Mouse (Mus musculus) left cerebral cortex, adult 8-10 months (tissue): ENCODE measurements at regions not wholly inside any gene's neighbourhood (a gene's known extent, or its start where the extent isn't known, plus 50 kb on each side); places are given as distances from the start of the nearest gene placed in this dataset.

Experiments
- DNase-seq, 2 experiments: peaks; one replicate each; pipeline ENCODE4 v3.0.0; 2022; ENCODE audit warnings: low spot score in 2 of 2

DNA sequence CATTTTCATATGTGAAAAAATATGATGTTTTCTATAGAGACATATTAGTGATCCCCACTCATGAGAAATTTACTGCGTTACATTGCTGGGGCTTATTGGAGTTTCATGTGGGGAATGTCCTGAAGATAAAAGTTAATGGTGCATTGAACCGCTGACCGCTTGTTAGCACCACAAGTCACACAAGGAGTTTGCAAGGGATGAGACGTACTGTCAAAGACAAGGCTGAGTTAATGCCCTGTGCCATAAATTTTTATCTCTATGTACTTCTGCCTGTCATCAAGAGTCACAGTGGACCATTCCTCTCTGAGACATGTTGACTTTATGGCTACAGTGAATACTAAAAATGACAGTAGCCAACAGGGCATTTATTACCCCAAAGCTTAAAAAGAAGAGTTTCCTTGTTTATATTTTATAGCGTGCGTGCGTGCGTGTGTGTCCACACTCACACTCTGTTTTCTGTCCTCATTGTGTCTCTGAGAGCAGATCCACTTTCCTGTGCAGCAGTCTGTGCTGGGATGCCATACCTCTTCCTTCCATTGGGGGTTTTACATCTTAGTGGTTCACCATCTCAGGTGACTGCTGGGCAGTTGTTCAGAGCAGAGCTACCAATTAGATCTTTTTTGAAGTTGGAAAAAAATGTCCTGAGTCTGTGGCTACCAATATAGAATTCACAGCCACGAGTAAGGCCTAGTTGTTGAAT lies 451.4 kb downstream of the 1700129C05Rik start:
- no peak for DNase-seq

- DNase-seq, result no peak
Measured at GRCm38 (mm10) chr14:58687814-58688213, 454.9 kb downstream of the 1700129C05Rik start.

DNA sequence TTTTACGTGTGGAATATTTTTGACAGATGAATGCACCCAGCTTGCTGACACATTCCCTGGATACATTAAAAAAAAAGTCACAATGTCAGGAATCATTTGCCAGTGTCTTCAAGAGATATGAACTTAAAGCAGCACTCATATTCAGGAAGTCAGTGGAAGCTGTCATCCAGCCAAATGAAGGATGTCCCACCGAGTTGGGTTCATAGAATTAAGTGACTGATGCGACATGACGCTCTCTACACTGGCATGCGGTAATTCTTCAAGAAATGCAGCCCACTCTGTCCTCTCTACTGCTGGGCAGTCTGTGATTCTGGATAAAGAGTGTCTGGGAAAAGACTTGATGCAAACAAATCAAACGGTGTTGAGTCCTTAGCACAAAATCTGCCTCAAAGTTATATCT lies 463.9 kb downstream of the 1700129C05Rik start:
- no peak for DNase-seq

DNA sequence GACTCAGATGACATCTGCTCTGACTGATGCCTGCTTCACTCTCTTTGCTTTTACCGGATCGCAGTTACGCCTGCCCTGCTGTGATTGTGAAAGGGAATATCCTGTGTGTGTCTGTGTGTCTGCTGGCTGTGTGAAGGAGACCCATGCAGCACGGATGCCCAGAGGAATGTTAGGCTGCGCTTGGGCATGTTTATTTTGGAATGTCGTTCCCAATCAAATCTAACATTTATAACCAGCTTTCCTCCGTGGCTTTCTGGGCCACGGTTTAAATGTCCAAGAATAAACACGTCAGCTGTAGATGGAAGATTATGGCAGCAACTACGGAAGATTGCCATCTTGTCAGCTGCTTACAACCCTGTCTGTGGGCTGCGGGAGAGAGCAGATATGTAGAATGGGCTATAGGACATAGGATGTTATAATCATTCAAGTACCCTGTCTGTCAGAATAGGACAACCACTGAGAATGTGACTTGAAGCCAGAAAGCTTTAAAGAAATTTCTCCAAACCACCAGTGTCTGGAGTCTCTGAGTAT lies 464.5 kb downstream of the 1700129C05Rik start:
- DNase-seq, result no peak

GRCm38 (mm10) chr14:58675146-58675545 lies 467.5 kb downstream of the 1700129C05Rik start:
- no peak for DNase-seq

GRCm38 (mm10) chr14:58663946-58664345 lies 478.7 kb downstream of the 1700129C05Rik start:
- DNase-seq, result no peak

- no peak for DNase-seq
Measured at GRCm38 (mm10) chr14:58662601-58663000, 480.1 kb downstream of the 1700129C05Rik start.

GRCm38 (mm10) chr14:58661416-58661815 lies 481.3 kb downstream of the 1700129C05Rik start:
- DNase-seq, result no peak

DNA sequence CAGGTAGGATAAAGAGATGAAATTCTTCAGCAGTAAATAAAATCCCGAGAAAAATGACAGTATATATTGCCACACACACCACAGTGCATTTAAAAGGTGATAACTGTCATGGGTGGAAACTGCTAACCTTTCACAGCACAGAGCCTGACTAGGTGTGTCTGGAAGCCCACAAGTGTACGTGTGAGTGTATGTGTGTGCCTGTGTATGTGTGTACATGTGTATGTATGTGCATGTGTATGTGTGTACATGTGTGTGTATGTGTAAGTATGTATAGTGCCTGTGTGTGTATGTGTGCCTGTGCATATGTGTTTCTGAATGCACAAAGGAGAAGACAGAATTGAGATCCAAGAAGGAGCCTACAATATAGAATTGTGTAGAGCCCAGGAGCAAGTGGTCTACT lies 485.4 kb downstream of the 1700129C05Rik start:
- DNase-seq, result no peak

DNA sequence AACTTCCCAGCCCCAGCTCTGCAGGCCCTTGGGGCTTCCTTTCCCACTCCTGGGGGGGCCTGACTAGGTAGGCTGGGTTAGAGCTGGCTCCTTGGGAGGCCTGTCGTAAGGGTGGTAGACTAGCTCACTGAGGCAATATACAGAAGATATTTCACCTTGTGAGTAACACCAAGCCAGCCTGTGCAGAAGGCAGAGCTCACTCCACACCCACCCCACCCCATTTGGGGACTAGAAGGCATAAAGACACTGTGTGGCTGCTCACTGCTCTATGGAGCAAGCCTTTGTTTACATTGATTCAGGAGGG lies 485.8 kb downstream of the 1700129C05Rik start:
- DNase-seq, result no peak

DNA sequence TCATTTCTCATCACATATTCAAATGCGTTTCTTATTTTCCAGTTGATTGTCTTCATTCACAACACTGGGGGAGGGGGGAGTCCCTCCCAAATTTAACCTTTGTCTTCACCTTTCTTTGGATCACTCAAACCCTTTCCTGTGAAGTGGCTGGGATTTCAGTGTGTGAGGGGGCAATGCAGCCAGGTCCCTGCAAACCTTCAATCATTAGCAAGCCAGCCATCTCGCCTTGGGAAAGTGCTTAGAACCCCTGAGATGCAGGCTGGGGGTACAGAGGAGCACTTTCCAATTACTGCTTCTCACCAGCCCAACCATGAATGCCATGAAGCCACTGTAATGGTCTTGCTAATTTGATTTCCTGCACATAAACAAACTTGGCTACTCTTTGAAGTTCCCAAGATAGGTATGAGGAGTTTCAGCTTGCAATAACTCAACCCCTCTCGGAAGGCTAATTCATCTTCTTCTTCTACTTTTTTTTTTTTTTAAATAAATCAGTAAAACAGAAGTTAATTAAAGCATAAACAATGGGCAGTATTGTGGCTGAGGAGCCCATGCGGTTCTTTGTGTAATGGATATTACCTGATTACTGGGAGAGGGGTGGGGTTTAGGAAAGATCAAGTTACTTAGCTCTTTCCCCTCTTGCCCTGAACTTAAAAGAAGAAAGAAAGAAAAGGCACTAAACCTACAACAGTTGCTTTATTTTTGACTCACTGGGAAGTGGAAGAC lies 486.3 kb downstream of the 1700129C05Rik start:
- no peak for DNase-seq

DNA sequence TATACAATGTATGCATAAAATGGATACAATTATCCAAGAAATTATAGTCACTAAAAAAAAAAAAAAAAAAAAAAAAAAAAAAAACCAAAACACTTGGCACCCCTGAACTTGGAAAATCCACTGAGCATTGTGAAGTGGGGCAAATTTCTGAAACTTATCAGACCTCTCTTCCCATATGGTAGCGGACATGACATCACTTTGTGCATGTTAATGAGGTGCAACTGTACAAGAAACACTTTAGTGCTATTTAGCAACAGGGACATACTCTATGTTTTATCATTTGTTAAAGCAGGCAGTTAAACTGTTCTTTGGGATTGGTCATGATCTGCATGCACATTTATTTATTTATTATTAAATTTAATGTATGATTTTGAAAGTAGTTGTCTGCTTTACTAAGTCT lies 489.7 kb downstream of the 1700129C05Rik start:
- no peak for DNase-seq

- no peak for DNase-seq
Measured at GRCm38 (mm10) chr14:58652004-58652403, 490.7 kb downstream of the 1700129C05Rik start.

- DNase-seq, result no peak
Measured at GRCm38 (mm10) chr14:58651210-58651609, 491.5 kb downstream of the 1700129C05Rik start.

DNA sequence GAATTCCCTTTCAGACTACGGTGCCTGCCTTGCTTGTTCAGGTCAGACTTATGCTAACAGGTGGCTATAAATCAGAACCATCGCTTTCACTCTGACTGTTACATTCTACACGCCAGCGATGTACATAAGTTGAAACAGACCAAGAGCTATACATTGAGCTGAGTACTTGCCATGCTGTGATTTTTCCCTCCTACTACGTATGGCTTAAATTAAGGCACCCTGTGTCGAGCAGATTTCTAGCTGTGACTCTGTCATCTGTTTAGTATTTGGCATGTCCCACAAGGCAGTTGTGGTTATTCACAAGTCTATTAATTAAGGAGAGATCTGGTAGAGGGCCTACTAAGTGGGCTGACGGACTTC lies 504.4 kb downstream of the 1700129C05Rik start:
- DNase-seq, result no peak

DNA sequence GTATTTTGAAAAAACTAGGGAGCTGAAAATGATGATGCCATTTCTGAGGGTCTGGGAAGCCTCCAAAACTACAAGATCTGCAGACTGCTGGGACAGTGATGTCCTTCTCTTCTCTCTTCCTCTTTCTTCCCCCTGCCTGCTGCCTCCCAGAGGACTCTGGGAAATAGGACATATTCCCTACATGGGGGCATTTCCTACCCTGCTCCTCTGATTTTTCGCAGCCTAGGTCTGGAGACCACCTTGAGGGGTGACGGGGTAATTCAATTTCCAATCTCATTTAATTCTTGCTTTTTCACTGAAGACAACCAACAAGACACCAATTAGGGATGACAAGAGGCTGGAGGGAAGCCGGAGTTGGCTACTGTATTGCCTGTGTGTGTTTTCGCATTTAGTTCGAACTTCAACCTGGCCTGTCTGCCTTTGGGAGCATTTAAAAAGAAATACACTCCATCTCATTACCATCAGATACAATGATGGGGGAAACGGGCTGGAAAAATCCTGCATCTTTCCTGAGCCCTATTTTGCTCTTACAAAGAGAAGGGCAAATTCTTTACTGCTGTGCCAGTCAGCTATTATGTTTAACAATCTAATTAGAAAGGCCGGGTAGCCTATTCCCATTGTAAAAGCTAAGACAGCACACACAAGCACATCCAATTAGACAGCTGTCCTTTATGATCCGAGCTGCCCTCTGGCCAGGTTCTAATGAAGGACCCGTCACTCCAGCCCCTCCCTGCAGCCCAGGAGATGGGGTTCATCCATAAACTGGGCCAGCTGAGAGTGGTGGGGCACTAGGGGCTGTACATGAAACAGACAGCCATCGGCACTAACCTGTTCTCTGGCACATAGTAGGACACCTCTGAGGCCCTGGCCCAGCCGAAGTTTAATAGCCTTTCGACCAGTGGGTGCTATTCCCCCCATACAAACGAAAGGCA lies 505.0 kb downstream of the 1700129C05Rik start:
- DNase-seq, result no peak

DNA sequence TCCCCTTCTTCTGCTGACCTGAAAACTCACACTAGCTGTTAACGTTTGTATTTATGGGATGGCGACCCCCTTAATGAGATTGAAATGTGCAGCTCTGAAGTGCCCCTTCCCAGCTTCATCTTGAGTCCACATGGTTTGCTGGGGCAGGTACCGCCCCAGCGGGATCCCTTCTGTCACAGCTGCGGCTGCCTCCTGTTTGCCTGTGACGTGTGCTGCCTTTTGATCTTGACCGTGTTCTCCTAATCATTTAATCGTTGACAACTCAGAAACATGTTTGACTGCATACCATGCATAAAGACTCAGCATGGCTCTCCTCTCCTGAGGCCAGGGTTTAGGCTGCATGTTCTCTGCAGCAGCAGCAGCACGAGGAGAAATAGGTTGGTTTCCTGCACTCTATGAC lies 511.5 kb downstream of the 1700129C05Rik start:
- no peak for DNase-seq

- no peak for DNase-seq
Measured at GRCm38 (mm10) chr14:58628266-58628665, 514.4 kb downstream of the 1700129C05Rik start.

- no peak for DNase-seq
Measured at GRCm38 (mm10) chr14:58626506-58627256, 516.0 kb downstream of the 1700129C05Rik start.

DNA sequence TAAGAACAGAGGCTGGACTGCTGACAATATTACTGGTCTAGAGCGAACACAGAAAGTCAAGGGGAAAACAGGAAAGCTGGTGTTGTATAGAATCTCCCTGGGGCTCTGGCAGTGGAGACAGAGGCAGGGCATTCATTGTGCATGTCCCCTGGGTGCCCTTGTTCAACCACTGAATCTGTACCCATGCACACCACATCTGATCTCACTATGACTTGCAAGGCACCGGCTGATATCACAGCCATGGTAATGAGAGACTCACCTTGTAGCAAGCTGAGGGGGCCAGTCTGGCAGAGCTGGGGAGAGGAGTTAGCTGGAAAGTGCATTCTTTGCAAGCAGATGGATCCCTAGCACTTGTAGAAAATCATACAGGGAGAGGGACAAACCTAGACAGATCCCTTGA lies 522.5 kb downstream of the 1700129C05Rik start:
- no peak for DNase-seq

GRCm38 (mm10) chr14:58617656-58618055 lies 525.0 kb downstream of the 1700129C05Rik start:
- DNase-seq, result peak in 1 of 2 experiments; percentile 6
